Mouse (Mus musculus) ES-CJ7 (cell line): Measurements from ENCODE around the gene Amz1.

Experiments used
- DNase-seq: peaks from one replicate; pipeline ENCODE4 v3.0.0; 2011; ENCODE audit warnings: low read depth, low spot score

Amz1 gene

GRCm38 (mm10) chr5:140801782-140802181 lies 77.9 kb downstream of the Amz1 start:
- no peak for DNase-seq

GRCm38 (mm10) chr5:140806252-140806651 lies 82.3 kb downstream of the Amz1 start:
- DNase-seq: no peak

GRCm38 (mm10) chr5:140806939-140807338 lies 83.0 kb downstream of the Amz1 start:
- no peak for DNase-seq
